In the genomic region with DNA sequence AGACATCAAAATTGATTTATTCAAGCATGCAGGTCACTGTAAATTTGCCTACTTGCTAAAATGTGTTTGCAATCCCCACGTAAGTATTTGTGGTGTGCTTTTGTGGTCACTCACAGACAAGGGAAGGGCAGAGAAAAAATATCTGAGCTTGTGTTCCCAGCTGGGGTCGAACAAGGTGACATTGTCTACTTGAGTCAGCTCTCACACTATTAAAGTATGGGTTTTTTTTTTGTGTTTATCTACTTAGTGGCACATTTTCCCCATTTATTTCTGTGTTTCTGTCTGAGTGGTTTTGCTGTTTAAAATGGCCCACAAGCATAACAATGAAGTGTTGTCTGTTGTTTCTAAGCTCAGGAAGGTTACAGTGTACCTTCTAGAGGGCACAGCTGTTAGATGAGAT, we compare ENCODE assay signal across 20 mouse cellular contexts.
DNase-seq lines count a peak whose midpoint lies in the region; ATAC-seq and TF ChIP-seq lines count a peak whose summit lies in the region.
"Had no signal": no experiment of that assay in that cellular context is flagged by ENCODE, and none has a peak within 500 bp of the region (broad histone marks: within the 10 kb centered on the region; RNA-seq: fewer than 3 reads in every experiment).

No protein-coding gene starts in this region.

- H3K27me3 ChIP-seq in lung, embryonic 14.5 days (ENCODE audit: insufficient read depth, low read length) = no peaks in the 10 kb centered on the region
- H3K27me3 ChIP-seq in stomach, embryonic 15.5 days (replicated peaks) = no peaks in the 10 kb centered on the region
- no peaks in the 10 kb centered on the region for H3K27me3 ChIP-seq in stomach, postnatal 0 days (ENCODE audit: control insufficient read depth, insufficient read depth, low read length)
- H3K27me3 ChIP-seq: hindbrain, embryonic 12.5 days; hindbrain, embryonic 15.5 days had no signal

- peak; percentile 20 for DNase-seq in lung, embryonic 14.5 days
- no peak for DNase-seq in lung, postnatal 4 days
- no peak for DNase-seq in stomach, postnatal 0 days (ENCODE audit: low spot score)
- DNase-seq in fibroblast of lung, adult 2 months (ENCODE audit: low read depth) = peak; percentile 65
- DNase-seq in testis, postnatal 10 days (ENCODE audit: low spot score) = no peak
- DNase-seq in spleen, postnatal 36 days (ENCODE audit: low spot score in 2 of 2) = no peak
- DNase-seq: adrenal gland, postnatal 10 days; adrenal gland, postnatal 36 days; cerebellum, adult 18-20 months; cerebellum, adult 9-10 months; cerebellum, postnatal 14 days; forebrain, postnatal 0 days; gastrocnemius, postnatal 25 days; heart, adult 18-20 months had no signal

- H3K9ac ChIP-seq in lung, embryonic 14.5 days = no peak overlapping the region
- no peak overlapping the region for H3K9ac ChIP-seq in stomach, embryonic 15.5 days
- H3K9ac ChIP-seq in stomach, postnatal 0 days (ENCODE audit: low read length) = no peak overlapping the region
- H3K9ac ChIP-seq: forebrain, postnatal 0 days; hindbrain, embryonic 12.5 days; hindbrain, embryonic 15.5 days had no signal

- TF ChIP-seq CTCF in lung, embryonic 14.5 days (IDR thresholded peaks at IDR 0.05; ENCODE audit: low read depth) = no peak
- TF ChIP-seq CTCF in stomach, postnatal 0 days (IDR thresholded peaks at IDR 0.05; ENCODE audit: low read depth) = no peak

- no peak for TF ChIP-seq EP300 in stomach, postnatal 0 days (optimal IDR thresholded peaks at IDR 0.05)

- H3K9me3 ChIP-seq in lung, embryonic 14.5 days (ENCODE audit: low read depth, low read length) = no peaks in the 10 kb centered on the region
- H3K9me3 ChIP-seq in stomach, embryonic 15.5 days = no peaks in the 10 kb centered on the region
- H3K9me3 ChIP-seq in stomach, postnatal 0 days (ENCODE audit: control insufficient read depth, low read length) = no peaks in the 10 kb centered on the region
- H3K9me3 ChIP-seq: hindbrain, embryonic 12.5 days; hindbrain, embryonic 15.5 days had no signal

- no peak overlapping the region for H3K4me3 ChIP-seq in lung, embryonic 14.5 days (ENCODE audit: low read depth, low read length)
- H3K4me3 ChIP-seq in stomach, embryonic 15.5 days (replicated peaks) = no peak overlapping the region
- no peak overlapping the region for H3K4me3 ChIP-seq in stomach, postnatal 0 days (ENCODE audit: low read depth, low read length)
- H3K4me3 ChIP-seq: hindbrain, embryonic 12.5 days; hindbrain, embryonic 15.5 days had no signal

- ATAC-seq in lung, embryonic 14.5 days (ENCODE audit: insufficient read depth) = no peak
- ATAC-seq in stomach, embryonic 15.5 days (ENCODE audit: insufficient read depth, low FRiP score, low read depth) = peak; percentile 47; the same call in 1 of the 2 replicates
- ATAC-seq in stomach, postnatal 0 days (ENCODE audit: low FRiP score, low TSS enrichment) = no peak
- ATAC-seq: CD4-positive, CD25-positive, alpha-beta regulatory T cell, adult 4 months; forebrain, embryonic 14.5 days; forebrain, postnatal 0 days had no signal

- 43% methylated on average over 2 of the region's 2 CpGs for WGBS in lung, embryonic 14.5 days
- 43% methylated on average over 2 of the region's 2 CpGs for WGBS in stomach, embryonic 15.5 days
- WGBS in stomach, postnatal 0 days = 59% methylated on average over 2 of the region's 2 CpGs

- H3K4me1 ChIP-seq in lung, embryonic 14.5 days (ENCODE audit: insufficient read depth) = no peaks in the 10 kb centered on the region; the same call in 1 of the 2 replicates
- H3K4me1 ChIP-seq in stomach, embryonic 15.5 days = peaks cover 4% of the 10 kb centered on the region; the same call in 1 of the 2 replicates
- H3K4me1 ChIP-seq in stomach, postnatal 0 days (replicated peaks; ENCODE audit: control insufficient read depth, insufficient read depth) = no peaks in the 10 kb centered on the region
- H3K4me1 ChIP-seq: hindbrain, embryonic 15.5 days had no signal

- H3K27ac ChIP-seq in lung, embryonic 14.5 days (ENCODE audit: low read depth) = no peak overlapping the region
- H3K27ac ChIP-seq in stomach, embryonic 15.5 days = no peak overlapping the region
- H3K27ac ChIP-seq in stomach, postnatal 0 days (replicated peaks) = no peak overlapping the region
- H3K27ac ChIP-seq: hindbrain, embryonic 12.5 days; hindbrain, embryonic 15.5 days had no signal

- H3K4me2 ChIP-seq in lung, embryonic 14.5 days = no peak overlapping the region
- no peak overlapping the region for H3K4me2 ChIP-seq in stomach, embryonic 15.5 days
- H3K4me2 ChIP-seq in stomach, postnatal 0 days (replicated peaks; ENCODE audit: low read depth) = no peak overlapping the region
- H3K4me2 ChIP-seq: heart, embryonic 11.5 days; hindbrain, embryonic 12.5 days; hindbrain, embryonic 15.5 days had no signal

- H3K36me3 ChIP-seq in lung, embryonic 14.5 days (ENCODE audit: insufficient read depth) = no peaks in the 10 kb centered on the region
- no peaks in the 10 kb centered on the region for H3K36me3 ChIP-seq in stomach, embryonic 15.5 days
- H3K36me3 ChIP-seq in stomach, postnatal 0 days (ENCODE audit: control insufficient read depth, insufficient read depth, low read length) = no peaks in the 10 kb centered on the region
- H3K36me3 ChIP-seq: hindbrain, embryonic 12.5 days; hindbrain, embryonic 15.5 days had no signal

Comparison
In these comparisons a context has a peak if more than half of its experiments do, and no peak if none do; other contexts are left out.
1. DNase-seq: peak in lung, embryonic 14.5 days (single experiment) and fibroblast of lung, adult 2 months (single experiment); none in lung, postnatal 4 days (0 of 2), stomach, postnatal 0 days (single experiment), testis, postnatal 10 days (single experiment) and spleen, postnatal 36 days (0 of 2).